Mouse (Mus musculus) gastrocnemius, adult 8-10 months (tissue): ENCODE measurements around the gene F7. TPM values are rescaled to one million over a fixed set of nuclear protein-coding genes. Genes with fewer than 3 reads are reported as not detected.
"Not testable (repeated sequence)": the region's sequence is repeated elsewhere in the genome, so short reads cannot be mapped to it uniquely, and the experiment has no call there.

Experiments
- DNase-seq, 2 experiments: peaks; one replicate each; pipeline ENCODE4 v3.0.0; 2022; ENCODE audit warnings: low spot score in 2 of 2
- total RNA-seq, 4 experiments: library from RNA; stranded (reverse); gene quantifications; 2 replicates each; pipeline ENCODE4 v1.2.4; 2022

The F7 gene
- total RNA-seq, 4 experiments from 2014 or later = not detected

GRCm38 (mm10) chr8:13028482-13028881 is 2.6 kb downstream of the F7 start:
- peak in 1 of 2 experiments; percentile 6 for DNase-seq

- no peak for DNase-seq
Measured at GRCm38 (mm10) chr8:13036346-13036812, 10.5 kb downstream of the F7 start.

- DNase-seq = no peak
Measured at GRCm38 (mm10) chr8:13037015-13037414, 11.2 kb downstream of the F7 start, which contains the start of gene F10. F10 (plus strand) TSS chr8:13037308.

GRCm38 (mm10) chr8:13037569-13037968 is 11.7 kb downstream of the F7 start:
- DNase-seq = no peak

GRCm38 (mm10) chr8:13039054-13039453 is 13.2 kb downstream of the F7 start:
- DNase-seq = no peak

- DNase-seq = no peak
Measured at GRCm38 (mm10) chr8:13041459-13041858, 15.6 kb downstream of the F7 start.

GRCm38 (mm10) chr8:13047652-13048051 is 21.8 kb downstream of the F7 start:
- DNase-seq = no peak

GRCm38 (mm10) chr8:13050550-13050949 is 24.7 kb downstream of the F7 start:
- no peak for DNase-seq

- DNase-seq = no peak
Measured at GRCm38 (mm10) chr8:13057351-13057750, 31.5 kb downstream of the F7 start.

GRCm38 (mm10) chr8:13060441-13061150 is 34.8 kb downstream of the F7 start, which contains the start of gene Proz:
Proz (plus strand) TSS chr8:13060914.
- no peak for DNase-seq

GRCm38 (mm10) chr8:13063112-13063511 is 37.3 kb downstream of the F7 start:
- no peak for DNase-seq

- no peak for DNase-seq
Measured at GRCm38 (mm10) chr8:13073255-13073654, 47.4 kb downstream of the F7 start.

- DNase-seq = no peak
Measured at GRCm38 (mm10) chr8:13075044-13075443, 49.2 kb downstream of the F7 start.

- not testable (repeated sequence) for DNase-seq
Measured at GRCm38 (mm10) chr8:13075579-13075978, 49.7 kb downstream of the F7 start.

GRCm38 (mm10) chr8:13077542-13077941 is 51.7 kb downstream of the F7 start:
- no peak for DNase-seq

Other genes starting within 250 kb of the F7 start
- gene Mcf2l, start 152.2 kb upstream of the F7 start, total RNA-seq = 10 to 100 TPM; 12.1 to 19.6 (median 16.5) TPM
- gene F10, start 11.3 kb downstream of the F7 start, total RNA-seq = not detected
- under 1 TPM in 1 of 4 experiments, not detected in 3; 0.29 TPM for gene Proz, start 34.9 kb downstream of the F7 start, total RNA-seq
- 1 to 10 TPM; 6.5 to 7.6 (median 6.8) TPM for gene Pcid2, start 79.4 kb downstream of the F7 start, total RNA-seq
- 10 to 100 TPM; 70.4 to 74.4 (median 71.9) TPM for gene Cul4a, start 79.6 kb downstream of the F7 start, total RNA-seq
- gene Lamp1, start 133.1 kb downstream of the F7 start, total RNA-seq = 100 to 1,000 TPM; 405 to 451 (median 426) TPM
- 10 to 100 TPM in 3 of 4 experiments, 1 to 10 TPM in 1; 9.3 to 14.1 (median 11.8) TPM for gene Grtp1, start 174.6 kb downstream of the F7 start, total RNA-seq
- gene Adprhl1, start 228.1 kb downstream of the F7 start, total RNA-seq = 10 to 100 TPM; 50.0 to 62.3 (median 56.3) TPM